Mouse (Mus musculus): ENCODE results near the gene Ubash3a. TPM values are rescaled to one million over a fixed set of nuclear protein-coding genes. Genes with fewer than 3 reads are reported as not detected.
"Not testable (repeated sequence)": the region's sequence is repeated elsewhere in the genome, so short reads cannot be mapped to it uniquely, and the experiment has no call there.

Gene Ubash3a
- polyA plus RNA-seq, 1 experiment from 2014 or later, result 0.28 TPM

DNA sequence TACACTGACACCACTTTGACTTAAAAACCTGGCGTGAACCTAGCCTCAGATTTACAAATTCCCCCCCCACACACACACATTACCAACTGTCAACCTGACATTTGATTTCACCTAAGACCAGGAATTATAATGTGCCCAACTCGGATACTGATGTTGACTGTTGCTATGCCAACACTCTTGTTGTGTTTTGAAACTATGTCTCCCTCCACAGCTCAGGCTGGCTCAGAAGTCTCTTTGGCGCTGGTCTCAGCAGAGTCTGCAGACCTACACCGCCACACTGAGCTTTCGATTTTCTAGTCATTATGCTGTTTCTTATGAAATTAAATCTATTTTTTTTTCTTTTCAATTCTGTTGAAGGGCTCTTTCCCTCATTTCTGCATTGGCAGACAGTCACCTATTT, 55.0 kb downstream of the Ubash3a start:
- H3K27me3 ChIP-seq, result no peaks in the 10 kb centered on the region
- no peak for ATAC-seq (ENCODE audit: insufficient number of reproducible peaks, low FRiP score, low TSS enrichment, low read depth)
- no peaks in the 10 kb centered on the region for H3K36me3 ChIP-seq
- H3K4me2 ChIP-seq (replicated peaks), result no peak overlapping the region
- H3K9me3 ChIP-seq (replicated peaks), result no peaks in the 10 kb centered on the region
- no peak overlapping the region for H3K9ac ChIP-seq
- WGBS, result 53% methylated on average over 5 of the region's 5 CpGs
- H3K4me3 ChIP-seq (replicated peaks), result no peak overlapping the region
- no peak overlapping the region for H3K27ac ChIP-seq (replicated peaks)
- H3K4me1 ChIP-seq, result 0 out of 2 replicates have a peak, but pooled peaks cover 4% of the 10 kb centered on the region

DNA sequence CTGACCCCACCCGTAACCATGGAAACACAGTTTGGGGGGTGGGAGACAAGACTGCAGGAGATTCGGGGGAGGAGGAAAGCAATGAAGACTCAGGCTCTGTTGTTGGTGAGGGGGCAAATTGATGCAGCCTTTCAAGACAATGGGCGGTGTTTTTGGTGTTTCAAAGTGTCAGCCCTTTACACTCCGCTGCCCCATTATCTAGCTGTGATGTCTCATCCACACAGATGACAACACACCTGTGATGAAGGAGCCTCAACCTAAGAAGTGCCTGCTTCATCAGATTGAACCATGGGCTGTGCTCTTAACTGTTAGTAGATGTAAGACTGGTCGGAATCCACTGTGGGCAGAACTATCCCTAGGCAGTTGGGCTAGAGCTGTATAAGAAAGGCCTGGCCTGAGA, 56.1 kb downstream of the Ubash3a start:
- ATAC-seq (ENCODE audit: insufficient number of reproducible peaks, low FRiP score, low TSS enrichment, low read depth), result no peak
- 0 out of 2 replicates have a peak, but pooled peaks cover 4% of the 10 kb centered on the region for H3K4me1 ChIP-seq
- no peak overlapping the region for H3K4me3 ChIP-seq (replicated peaks)
- no peak overlapping the region for H3K4me2 ChIP-seq (replicated peaks)
- no peak overlapping the region for H3K9ac ChIP-seq
- H3K36me3 ChIP-seq, result no peaks in the 10 kb centered on the region
- H3K9me3 ChIP-seq (replicated peaks), result no peaks in the 10 kb centered on the region
- 90% methylated on average over 5 of the region's 5 CpGs for WGBS
- H3K27me3 ChIP-seq, result no peaks in the 10 kb centered on the region
- no peak overlapping the region for H3K27ac ChIP-seq (replicated peaks)

DNA sequence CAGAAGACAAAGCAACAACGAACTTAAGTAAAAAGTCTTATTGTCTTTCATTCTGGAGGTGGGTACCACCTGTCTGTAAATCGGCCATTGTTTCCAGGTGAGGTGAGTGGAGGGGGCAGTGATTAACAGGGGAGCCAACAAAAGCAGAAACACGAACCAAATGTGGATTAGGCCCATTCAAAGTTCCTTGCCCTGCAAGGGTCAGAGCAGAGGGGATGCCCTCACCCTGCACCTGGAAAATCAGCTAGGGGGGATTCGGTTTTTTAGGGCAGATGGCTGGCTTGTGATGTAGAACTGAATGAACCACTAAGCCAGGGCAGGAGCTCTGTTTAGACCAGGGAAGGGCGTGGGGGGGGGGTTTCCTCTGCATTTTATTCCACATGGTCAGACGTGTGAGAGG, 56.7 kb downstream of the Ubash3a start:
- Histone ChIP-seq H3K4me1 (0 out of 2 replicates have a peak, but pooled peaks cover 4% of the 10 kb centered on the region), H3K4me2 (replicated peaks) (no peak overlapping the region), H3K27ac (replicated peaks) (no peak overlapping the region), H3K27me3 (no peaks in the 10 kb centered on the region), H3K36me3 (no peaks in the 10 kb centered on the region), H3K9me3 (replicated peaks) (no peaks in the 10 kb centered on the region), H3K9ac (no peak overlapping the region), H3K4me3 (replicated peaks) (no peak overlapping the region)
- WGBS, result 46% methylated on average over 6 of the region's 6 CpGs
- no peak for ATAC-seq (ENCODE audit: insufficient number of reproducible peaks, low FRiP score, low TSS enrichment, low read depth)

GRCm38 (mm10) chr17:31265171-31265572, 57.5 kb downstream of the Ubash3a start:
- Histone ChIP-seq H3K27me3 (no peaks in the 10 kb centered on the region), H3K9me3 (replicated peaks) (no peaks in the 10 kb centered on the region), H3K4me3 (replicated peaks) (no peak overlapping the region), H3K4me2 (replicated peaks) (no peak overlapping the region), H3K36me3 (no peaks in the 10 kb centered on the region), H3K9ac (no peak overlapping the region), H3K27ac (replicated peaks) (no peak overlapping the region), H3K4me1 (0 out of 2 replicates have a peak, but pooled peaks cover 4% of the 10 kb centered on the region)
- 12% methylated on average over 3 of the region's 3 CpGs for WGBS
- ATAC-seq (ENCODE audit: insufficient number of reproducible peaks, low FRiP score, low TSS enrichment, low read depth), result no peak

- H3K4me1 ChIP-seq, result 0 out of 2 replicates have a peak, but pooled peaks cover 4% of the 10 kb centered on the region
- H3K27me3 ChIP-seq, result no peaks in the 10 kb centered on the region
- H3K4me3 ChIP-seq (replicated peaks), result no peak overlapping the region
- no peak overlapping the region for H3K4me2 ChIP-seq (replicated peaks)
- ATAC-seq (ENCODE audit: insufficient number of reproducible peaks, low FRiP score, low TSS enrichment, low read depth), result no peak
- H3K27ac ChIP-seq (replicated peaks), result no peak overlapping the region
- no peaks in the 10 kb centered on the region for H3K36me3 ChIP-seq
- no peak overlapping the region for H3K9ac ChIP-seq
- H3K9me3 ChIP-seq (replicated peaks), result no peaks in the 10 kb centered on the region
- WGBS, result 93% methylated on average over 9 of the region's 9 CpGs
Measured at GRCm38 (mm10) chr17:31265831-31266230, 58.2 kb downstream of the Ubash3a start.

- no peaks in the 10 kb centered on the region for H3K9me3 ChIP-seq (replicated peaks)
- H3K4me2 ChIP-seq (replicated peaks), result no peak overlapping the region
- H3K9ac ChIP-seq, result no peak overlapping the region
- 0 out of 2 replicates have a peak, but pooled peaks cover 4% of the 10 kb centered on the region for H3K4me1 ChIP-seq
- H3K27me3 ChIP-seq, result no peaks in the 10 kb centered on the region
- H3K4me3 ChIP-seq (replicated peaks), result no peak overlapping the region
- WGBS, result 80% methylated on average over 7 of the region's 7 CpGs
- ATAC-seq (ENCODE audit: insufficient number of reproducible peaks, low FRiP score, low TSS enrichment, low read depth), result no peak
- H3K27ac ChIP-seq (replicated peaks), result no peak overlapping the region
- H3K36me3 ChIP-seq, result no peaks in the 10 kb centered on the region
Measured at GRCm38 (mm10) chr17:31266321-31266950, 58.8 kb downstream of the Ubash3a start.

GRCm38 (mm10) chr17:31267138-31267537, 59.5 kb downstream of the Ubash3a start:
- WGBS, result 45% methylated on average over 4 of the region's 4 CpGs
- no peak overlapping the region for H3K27ac ChIP-seq (replicated peaks)

GRCm38 (mm10) chr17:31267603-31268002, 59.9 kb downstream of the Ubash3a start:
- H3K9me3 ChIP-seq (replicated peaks), result no peaks in the 10 kb centered on the region
- 66% methylated on average over 6 of the region's 6 CpGs for WGBS
- H3K27ac ChIP-seq (replicated peaks), result no peak overlapping the region
- no peaks in the 10 kb centered on the region for H3K36me3 ChIP-seq
- H3K27me3 ChIP-seq, result no peaks in the 10 kb centered on the region
- no peak overlapping the region for H3K4me3 ChIP-seq (replicated peaks)
- H3K4me1 ChIP-seq, result 0 out of 2 replicates have a peak, but pooled peaks cover 4% of the 10 kb centered on the region
- no peak for ATAC-seq (ENCODE audit: insufficient number of reproducible peaks, low FRiP score, low TSS enrichment, low read depth)
- H3K4me2 ChIP-seq (replicated peaks), result no peak overlapping the region
- no peak overlapping the region for H3K9ac ChIP-seq

More at GRCm38 (mm10) chr17:31267138-31267537, 59.5 kb downstream of the Ubash3a start:
- Histone ChIP-seq H3K4me1 (0 out of 2 replicates have a peak, but pooled peaks cover 4% of the 10 kb centered on the region), H3K9me3 (replicated peaks) (no peaks in the 10 kb centered on the region), H3K4me2 (replicated peaks) (no peak overlapping the region), H3K4me3 (replicated peaks) (no peak overlapping the region), H3K9ac (no peak overlapping the region), H3K36me3 (no peaks in the 10 kb centered on the region), H3K27me3 (no peaks in the 10 kb centered on the region)
- ATAC-seq (ENCODE audit: insufficient number of reproducible peaks, low FRiP score, low TSS enrichment, low read depth), result no peak

DNA sequence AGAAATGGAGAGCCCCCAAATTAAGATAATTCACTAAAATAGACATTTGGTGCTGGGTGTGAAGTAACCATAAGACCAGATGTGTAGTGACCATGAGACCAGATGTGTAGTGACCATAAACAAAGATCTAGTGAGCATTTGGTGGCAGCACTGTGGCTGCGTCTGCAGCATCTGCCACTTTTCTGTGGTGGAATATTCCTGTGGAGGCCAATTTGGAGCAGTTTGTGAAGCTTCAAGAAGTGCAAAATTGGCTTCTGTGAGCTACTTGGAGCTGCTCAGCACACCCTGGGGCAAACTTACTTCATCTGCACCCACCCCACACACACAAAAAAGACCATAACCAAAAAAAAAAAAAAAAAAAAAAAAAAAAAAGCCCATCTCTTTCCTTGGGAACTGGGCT, 60.3 kb downstream of the Ubash3a start:
- Histone ChIP-seq H3K4me1 (0 out of 2 replicates have a peak, but pooled peaks cover 4% of the 10 kb centered on the region), H3K4me2 (replicated peaks) (no peak overlapping the region), H3K4me3 (replicated peaks) (no peak overlapping the region), H3K27ac (replicated peaks) (no peak overlapping the region), H3K9ac (no peak overlapping the region), H3K9me3 (replicated peaks) (no peaks in the 10 kb centered on the region), H3K36me3 (no peaks in the 10 kb centered on the region), H3K27me3 (no peaks in the 10 kb centered on the region)
- ATAC-seq (ENCODE audit: insufficient number of reproducible peaks, low FRiP score, low TSS enrichment, low read depth), result no peak
- 74% methylated on average over 1 of the region's 1 CpGs for WGBS

- H3K27me3 ChIP-seq, result no peaks in the 10 kb centered on the region
Measured at GRCm38 (mm10) chr17:31269761-31270160, 62.1 kb downstream of the Ubash3a start.

DNA sequence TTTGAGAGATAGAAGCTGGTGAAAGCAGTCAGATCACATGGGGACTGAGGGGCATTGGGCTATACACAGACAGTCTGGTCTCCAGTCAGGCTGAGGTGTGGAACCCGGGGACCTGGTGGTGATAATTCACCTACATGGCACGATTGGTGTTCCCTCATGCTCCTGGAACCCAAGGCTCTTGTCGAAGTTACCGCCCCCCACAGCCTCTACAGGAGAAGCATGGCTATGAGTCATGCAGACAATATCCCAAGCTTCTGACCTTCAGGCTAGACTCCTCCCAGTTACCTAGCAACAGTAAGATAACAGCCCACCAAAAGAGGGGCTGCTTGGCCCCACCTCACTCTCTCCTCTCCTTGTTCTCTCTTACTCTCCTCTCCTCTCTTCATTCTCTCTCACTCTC, 62.6 kb downstream of the Ubash3a start:
- ATAC-seq (ENCODE audit: insufficient number of reproducible peaks, low FRiP score, low TSS enrichment, low read depth), result no peak
- no peaks in the 10 kb centered on the region for H3K9me3 ChIP-seq (replicated peaks)
- 0 out of 2 replicates have a peak, but pooled peaks cover 2% of the 10 kb centered on the region for H3K4me1 ChIP-seq
- H3K27ac ChIP-seq (replicated peaks), result no peak overlapping the region
- H3K9ac ChIP-seq, result no peak overlapping the region
- 84% methylated on average over 4 of the region's 4 CpGs for WGBS
- no peak overlapping the region for H3K4me2 ChIP-seq (replicated peaks)
- no peaks in the 10 kb centered on the region for H3K36me3 ChIP-seq
- no peak overlapping the region for H3K4me3 ChIP-seq (replicated peaks)
- no peaks in the 10 kb centered on the region for H3K27me3 ChIP-seq

More at GRCm38 (mm10) chr17:31269761-31270160, 62.1 kb downstream of the Ubash3a start:
- Histone ChIP-seq H3K36me3 (no peaks in the 10 kb centered on the region), H3K4me2 (replicated peaks) (no peak overlapping the region), H3K9me3 (replicated peaks) (no peaks in the 10 kb centered on the region), H3K4me3 (replicated peaks) (no peak overlapping the region), H3K9ac (no peak overlapping the region), H3K4me1 (0 out of 2 replicates have a peak, but pooled peaks cover 4% of the 10 kb centered on the region), H3K27ac (replicated peaks) (no peak overlapping the region)
- 83% methylated on average over 2 of the region's 2 CpGs for WGBS
- ATAC-seq (ENCODE audit: insufficient number of reproducible peaks, low FRiP score, low TSS enrichment, low read depth), result no peak

- not testable (repeated sequence) for H3K36me3 ChIP-seq; H3K4me1 ChIP-seq; H3K9ac ChIP-seq; H3K4me3 ChIP-seq (replicated peaks); ATAC-seq (ENCODE audit: insufficient number of reproducible peaks, low FRiP score, low TSS enrichment, low read depth); H3K27me3 ChIP-seq; H3K4me2 ChIP-seq (replicated peaks); H3K9me3 ChIP-seq (replicated peaks); H3K27ac ChIP-seq (replicated peaks)
- WGBS, result 83% methylated on average over 8 of the region's 8 CpGs
Measured at GRCm38 (mm10) chr17:31270736-31271135, 63.1 kb downstream of the Ubash3a start.
